Mouse (Mus musculus): Measurements from ENCODE around the gene Nxt2.
"Not testable (repeated sequence)": the region's sequence is repeated elsewhere in the genome, so short reads cannot be mapped to it uniquely, and the experiment has no call there.

The Nxt2 gene

GRCm38 (mm10) chrX:142226542-142226941, at the start of gene Nxt2:
Gene Nxt2 (plus strand): TSS chrX:142226770.
- DNase-seq (ENCODE audit: low spot score), result no peak

DNA sequence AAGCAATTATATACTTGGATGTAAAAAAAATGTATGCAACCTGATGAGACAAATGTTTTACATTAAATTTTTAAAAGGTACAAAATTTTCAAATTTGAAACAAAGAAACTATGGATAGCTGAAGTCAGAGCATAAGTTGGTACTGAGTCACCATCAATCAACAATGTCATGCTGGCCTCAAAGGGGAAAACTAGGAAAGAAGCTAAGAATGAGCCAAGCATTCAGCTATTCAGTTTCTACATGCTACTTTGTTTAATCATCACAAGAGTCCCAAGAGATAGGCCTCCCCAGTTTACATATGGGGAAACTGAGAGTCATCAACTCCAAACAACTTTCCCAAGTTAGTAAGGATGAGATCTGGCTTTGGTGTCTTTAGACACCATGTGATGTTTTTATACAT, 49.6 kb upstream of the Nxt2 start:
- DNase-seq (ENCODE audit: low spot score), result no peak

GRCm38 (mm10) chrX:142182026-142182425, 44.5 kb upstream of the Nxt2 start:
- no peak for DNase-seq (ENCODE audit: low spot score)

GRCm38 (mm10) chrX:142189023-142189703, 37.4 kb upstream of the Nxt2 start:
- DNase-seq (ENCODE audit: low spot score), result peak; percentile 14

GRCm38 (mm10) chrX:142190355-142190754, 36.2 kb upstream of the Nxt2 start:
- no peak for DNase-seq (ENCODE audit: low spot score)

DNA sequence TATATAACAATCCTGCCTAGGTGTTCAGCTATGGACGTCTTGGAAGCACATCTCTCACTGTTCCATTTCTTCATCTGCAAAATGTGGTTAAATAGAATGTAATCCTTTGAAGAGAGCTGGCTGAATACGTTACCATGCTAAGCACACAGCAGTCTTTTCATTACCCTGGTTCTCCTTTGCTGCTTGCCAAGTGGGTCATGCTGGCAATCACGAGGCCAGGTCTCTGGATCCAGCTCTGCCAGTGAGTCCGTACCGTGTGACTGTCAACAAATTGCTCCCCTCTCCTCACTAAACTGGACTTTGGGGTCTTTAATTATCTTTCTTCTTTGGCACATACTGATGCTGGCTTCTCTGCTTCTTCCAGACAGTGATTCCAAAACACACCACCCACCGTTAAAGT, 32.1 kb upstream of the Nxt2 start:
- DNase-seq (ENCODE audit: low spot score), result no peak

GRCm38 (mm10) chrX:142195551-142195950, 31.0 kb upstream of the Nxt2 start:
- DNase-seq (ENCODE audit: low spot score), result no peak

DNA sequence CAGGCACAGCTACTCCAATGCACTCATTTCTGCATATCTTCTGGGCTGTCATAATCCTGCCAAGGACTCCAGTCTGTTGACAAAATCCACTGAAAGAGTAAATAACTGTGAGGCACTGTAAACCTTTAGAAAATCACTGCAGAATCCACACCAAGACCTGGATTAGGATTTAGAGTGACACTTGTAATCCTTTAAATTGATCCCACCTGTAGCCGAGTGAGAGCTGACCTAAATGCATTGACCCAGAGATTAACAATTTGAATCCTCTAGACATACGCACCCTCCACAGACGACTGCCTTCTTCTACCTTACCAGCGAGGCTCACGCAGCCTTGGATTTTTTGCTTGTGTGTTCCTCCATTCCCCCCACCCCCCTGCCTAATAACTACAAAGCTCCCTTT, 29.7 kb upstream of the Nxt2 start, which contains the start of gene Gucy2f:
TSS of gene Gucy2f (minus strand) at position 101 of the 400 bp plus-strand sequence.
- no peak for DNase-seq (ENCODE audit: low spot score)

DNA sequence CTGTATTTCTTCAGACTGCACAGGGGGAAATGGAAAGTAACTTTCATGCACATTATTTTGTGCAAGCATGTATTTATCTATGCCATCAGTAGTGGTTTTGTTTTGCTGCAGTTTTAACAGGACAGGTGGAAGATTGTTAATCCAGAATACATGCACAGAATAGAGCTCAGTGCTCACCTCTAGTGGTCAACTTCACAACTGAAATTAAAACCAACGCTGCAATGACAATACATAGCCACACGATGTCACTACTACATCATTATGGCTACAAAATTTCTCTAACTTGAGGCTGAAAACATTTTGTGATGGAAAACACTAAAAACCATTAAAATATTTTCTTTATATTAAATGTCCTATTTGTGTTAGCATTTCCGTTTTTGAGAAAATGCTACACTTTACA, 26.3 kb upstream of the Nxt2 start:
- peak; percentile 41 for DNase-seq (ENCODE audit: low spot score)

GRCm38 (mm10) chrX:142227398-142228054, 956 bp downstream of the Nxt2 start:
- no peak for DNase-seq (ENCODE audit: low spot score)

- peak; percentile 41 for DNase-seq (ENCODE audit: low spot score)
Observed at GRCm38 (mm10) chrX:142228055-142228768, 1.6 kb downstream of the Nxt2 start.

DNA sequence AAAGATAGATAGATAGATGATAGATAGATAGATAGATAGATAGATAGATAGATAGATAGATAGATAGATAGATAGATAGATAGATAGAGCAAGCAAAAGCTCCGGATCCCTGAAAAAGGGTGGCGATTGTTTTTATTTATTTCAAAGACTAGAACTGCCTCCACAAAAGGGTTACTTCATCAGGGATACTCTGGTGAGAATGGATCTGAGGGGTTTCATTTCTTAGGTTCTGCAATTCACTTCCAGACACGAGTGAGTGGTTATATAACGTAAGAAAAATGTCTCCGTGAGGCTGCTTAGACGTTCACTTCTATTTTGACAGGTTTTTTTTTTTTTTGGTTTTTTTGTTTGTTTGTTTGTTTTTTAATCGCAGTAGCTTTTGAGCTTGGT, 2.2 kb downstream of the Nxt2 start:
- no peak for DNase-seq (ENCODE audit: low spot score)

GRCm38 (mm10) chrX:142236146-142236545, 9.6 kb downstream of the Nxt2 start:
- not testable (repeated sequence) for DNase-seq (ENCODE audit: low spot score)

DNA sequence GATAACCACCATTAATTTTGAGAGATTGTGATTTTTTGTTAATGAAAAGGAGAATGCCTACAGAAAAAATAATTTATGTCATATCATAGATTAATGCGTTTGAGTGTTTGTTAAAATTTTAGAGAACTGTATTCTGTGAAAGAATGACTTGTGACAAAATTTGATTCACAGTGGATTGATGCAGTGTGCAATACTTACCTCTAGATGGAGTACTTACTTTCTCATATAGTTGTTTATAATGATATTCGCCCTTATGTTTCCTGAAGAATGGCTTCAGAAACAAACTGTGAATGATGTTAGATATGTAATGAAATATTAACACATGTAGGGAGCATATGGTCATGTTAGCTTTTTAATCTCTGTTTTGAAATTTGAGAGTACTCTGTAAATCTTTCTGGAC, 10.5 kb downstream of the Nxt2 start:
- no peak for DNase-seq (ENCODE audit: low spot score)

GRCm38 (mm10) chrX:142245682-142246327, 19.2 kb downstream of the Nxt2 start:
- DNase-seq (ENCODE audit: low spot score), result no peak

- no peak for DNase-seq (ENCODE audit: low spot score)
Observed at GRCm38 (mm10) chrX:142250008-142250736, 23.6 kb downstream of the Nxt2 start.

DNA sequence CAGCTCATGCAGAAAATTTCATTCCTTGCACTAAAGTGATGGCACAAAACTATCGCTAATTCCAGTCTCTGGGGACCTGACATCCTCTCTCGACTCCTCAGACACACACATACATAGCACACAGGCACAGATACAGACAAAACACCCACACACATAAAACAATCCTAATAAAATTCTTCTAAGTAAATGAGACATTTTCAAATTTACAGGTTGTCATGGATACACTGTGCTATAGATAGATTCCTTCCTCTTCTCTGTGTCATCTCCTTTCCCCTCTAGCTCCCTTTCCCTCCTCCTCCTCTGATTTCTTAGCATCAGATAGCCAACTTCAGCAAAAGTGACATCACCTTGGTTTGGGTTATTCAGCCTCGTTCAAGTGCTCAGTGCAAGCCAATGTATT, 49.5 kb downstream of the Nxt2 start:
- DNase-seq (ENCODE audit: low spot score), result no peak

DNA sequence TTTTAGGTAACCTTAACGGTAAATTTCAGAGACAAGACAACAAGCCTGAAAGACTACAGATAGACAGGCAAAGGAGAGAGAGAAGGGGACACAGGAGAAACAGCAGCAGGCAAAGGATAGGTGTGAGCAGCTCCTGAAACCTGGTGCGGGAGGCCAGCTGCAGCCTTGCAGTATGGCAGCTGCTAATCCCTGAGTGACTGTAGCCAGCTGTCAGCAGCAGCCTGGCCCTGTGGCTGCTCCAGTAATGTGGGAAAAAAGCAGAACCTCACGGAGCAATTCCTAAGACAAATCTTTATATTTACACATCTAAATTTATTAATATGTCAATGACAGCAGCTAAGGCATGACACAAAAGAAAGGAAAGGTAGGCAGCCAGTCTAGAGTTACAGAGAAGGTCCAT, 50.0 kb downstream of the Nxt2 start:
- no peak for DNase-seq (ENCODE audit: low spot score)

GRCm38 (mm10) chrX:142285905-142286304, 59.3 kb downstream of the Nxt2 start:
- no peak for DNase-seq (ENCODE audit: low spot score)

Measured in left cerebral cortex, adult 11 months (tissue).